Mouse (Mus musculus) monocyte, adult 59 days (primary cell): ENCODE measurements around the gene Raet1d. TPM values are rescaled to one million over a fixed set of nuclear protein-coding genes. Genes with fewer than 3 reads are reported as not detected.

Experiments
- total RNA-seq, 2 experiments: library from RNA; stranded (reverse); gene quantifications; one replicate each; pipeline ENCODE4 v1.2.4; 2023

Raet1d gene
- total RNA-seq, result under 1 TPM in 1 of 2 experiments, not detected in 1; 0.47 TPM

DNA sequence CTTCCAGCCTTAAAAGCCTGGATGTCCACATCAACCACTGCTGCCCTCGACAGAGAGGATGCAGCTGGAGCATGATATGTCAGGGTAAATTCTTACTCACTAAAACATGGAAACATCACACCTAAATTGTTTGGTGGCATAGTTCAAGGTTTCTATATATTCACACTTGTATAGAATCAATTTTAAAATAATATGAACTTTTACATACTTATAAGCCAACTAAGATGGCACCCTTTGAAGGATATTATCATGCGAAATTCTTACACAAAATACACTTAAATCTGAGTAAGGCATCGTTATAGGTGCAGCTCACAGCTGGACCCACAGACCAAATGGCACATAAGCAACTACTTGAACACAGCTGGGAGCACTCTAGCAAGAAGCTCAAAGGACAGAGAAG lies at the start of gene Raet1d:
TSS of gene Raet1d (plus strand) at position 301 of the 400 bp plus-strand sequence.

Other genes starting within 250 kb of the Raet1d start
- gene E030030I06Rik, start 211.3 kb upstream of the Raet1d start, total RNA-seq, result 10 to 100 TPM; 11.7 TPM
- 1 to 10 TPM in 1 of 2 experiments, under 1 TPM in 1; 0.81 to 1.9 TPM for gene Raet1e, start 202.0 kb upstream of the Raet1d start, total RNA-seq
- not detected for gene H60b, start 202.0 kb upstream of the Raet1d start, total RNA-seq